Mouse (Mus musculus): ENCODE results near the gene Serpinb9b. TPM values are rescaled to one million over a fixed set of nuclear protein-coding genes. Genes with fewer than 3 reads are reported as not detected.
A peak's percentile ranks its signal among the peaks of the same experiment; 100 is the strongest.
"Not testable (repeated sequence)": the region's sequence is repeated elsewhere in the genome, so short reads cannot be mapped to it uniquely, and the experiment has no call there.

Gene Serpinb9b
- polyA plus RNA-seq, 1 experiment = 0.06 TPM

DNA sequence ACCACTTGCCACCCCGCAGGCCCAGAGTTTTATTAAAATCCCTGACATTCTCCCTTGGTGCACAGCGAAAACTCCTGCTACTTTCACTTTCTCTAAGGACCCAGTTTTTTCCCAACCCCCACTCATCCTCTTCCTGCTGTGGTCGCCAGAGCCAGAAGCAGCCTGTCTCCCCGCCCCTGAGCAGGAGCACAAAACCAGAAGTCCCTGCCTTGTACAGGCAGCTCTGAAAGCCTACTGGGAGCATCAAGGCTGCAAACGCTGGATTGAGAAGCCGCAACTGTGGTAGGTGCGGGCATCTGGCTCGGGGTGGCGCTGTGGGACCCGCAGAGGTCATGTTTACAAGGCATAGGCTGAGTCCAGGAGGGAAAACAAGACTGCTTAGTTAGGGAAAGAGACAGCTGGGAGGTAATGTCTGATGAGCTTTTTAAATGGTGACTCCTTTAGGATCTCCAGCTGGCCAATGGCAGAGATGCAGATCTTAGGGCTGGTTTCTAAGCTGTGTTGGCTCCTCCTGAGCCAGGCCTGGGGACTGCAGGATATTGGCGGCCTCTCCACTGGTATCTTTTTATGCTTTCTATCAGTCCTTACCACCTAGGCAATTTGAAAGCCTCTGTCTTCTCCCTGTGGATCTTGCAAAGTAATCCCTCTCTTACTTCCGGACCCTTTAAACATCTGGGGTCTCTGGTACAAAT is 22.7 kb upstream of the Serpinb9b start:
- peak overlapping the region; percentile 82 for H3K27ac ChIP-seq (ENCODE audit: insufficient read depth, low read length)
- TF ChIP-seq POLR2A (IDR thresholded peaks at IDR 0.05; ENCODE audit: extremely low read depth, insufficient read depth, low read length) (no peak), CTCF (IDR thresholded peaks at IDR 0.05; ENCODE audit: extremely low read depth, insufficient read depth, low read length) (peak; percentile 48)
- H3K4me1 ChIP-seq (ENCODE audit: control insufficient read depth, insufficient read depth, low read length) = no peaks in the 10 kb centered on the region; the same call in 1 of the 2 replicates
- peak overlapping the region; percentile 40 for H3K4me3 ChIP-seq (ENCODE audit: insufficient read depth, low read length)

DNA sequence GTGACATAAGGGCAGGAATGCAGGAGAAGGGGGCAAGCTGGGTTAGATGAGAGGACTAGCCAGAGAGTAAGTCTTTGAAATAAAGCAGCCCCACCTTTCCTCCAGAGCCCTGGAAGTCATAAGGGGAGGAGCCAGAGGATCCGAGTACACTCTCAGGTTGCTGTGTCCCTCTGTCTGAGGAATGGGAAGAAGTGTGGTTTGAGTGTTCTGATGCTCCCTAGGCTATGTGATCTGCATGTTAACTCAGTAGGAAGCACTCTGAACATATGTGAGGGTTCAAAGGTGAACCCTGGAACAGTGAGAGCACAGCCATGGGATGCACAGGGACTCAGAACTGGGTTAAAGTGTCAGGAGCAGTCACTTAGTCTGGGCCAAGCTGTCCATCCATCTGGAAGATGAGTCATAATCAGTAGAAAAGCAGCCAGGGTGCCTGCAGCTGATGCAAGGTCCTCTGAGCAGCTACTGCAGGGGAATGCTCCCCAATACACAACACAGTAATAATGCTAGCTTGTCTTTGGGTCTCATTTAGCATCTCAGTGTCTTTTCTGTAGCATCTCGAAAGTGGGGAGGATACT is 21.6 kb upstream of the Serpinb9b start:
- TF ChIP-seq POLR2A (IDR thresholded peaks at IDR 0.05; ENCODE audit: extremely low read depth, insufficient read depth, low read length) = no peak
- TF ChIP-seq CTCF (IDR thresholded peaks at IDR 0.05; ENCODE audit: extremely low read depth, insufficient read depth, low read length) = no peak
- H3K4me3 ChIP-seq (ENCODE audit: insufficient read depth, low read length) = no peak overlapping the region
- no peak overlapping the region for H3K27ac ChIP-seq (ENCODE audit: insufficient read depth, low read length)
- no peaks in the 10 kb centered on the region; the same call in 1 of the 2 replicates for H3K4me1 ChIP-seq (ENCODE audit: control insufficient read depth, insufficient read depth, low read length)

DNA sequence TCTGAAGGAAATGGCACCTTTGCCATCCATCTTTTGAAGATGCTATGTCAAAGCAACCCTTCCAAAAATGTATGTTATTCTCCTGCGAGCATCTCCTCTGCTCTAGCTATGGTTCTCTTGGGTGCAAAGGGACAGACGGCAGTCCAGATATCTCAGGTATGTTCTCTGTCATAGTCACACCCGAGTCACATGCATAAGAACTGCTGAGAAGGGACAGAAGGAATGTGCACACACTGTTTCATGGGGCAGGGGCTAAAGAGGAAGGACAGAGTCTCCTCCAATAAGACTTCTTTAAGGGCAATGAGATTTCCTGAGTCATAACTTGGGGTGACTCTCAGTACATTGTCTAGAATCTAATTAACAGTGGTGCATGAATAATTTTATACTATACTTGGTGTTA is 20.7 kb upstream of the Serpinb9b start:
- Histone ChIP-seq H3K4me3 (ENCODE audit: insufficient read depth, low read length) (no peak overlapping the region), H3K4me1 (ENCODE audit: control insufficient read depth, insufficient read depth, low read length) (no peaks in the 10 kb centered on the region; the same call in 1 of the 2 replicates), H3K27ac (ENCODE audit: insufficient read depth, low read length) (no peak overlapping the region)
- TF ChIP-seq CTCF (IDR thresholded peaks at IDR 0.05; ENCODE audit: extremely low read depth, insufficient read depth, low read length) = no peak
- no peak for TF ChIP-seq POLR2A (IDR thresholded peaks at IDR 0.05; ENCODE audit: extremely low read depth, insufficient read depth, low read length)

DNA sequence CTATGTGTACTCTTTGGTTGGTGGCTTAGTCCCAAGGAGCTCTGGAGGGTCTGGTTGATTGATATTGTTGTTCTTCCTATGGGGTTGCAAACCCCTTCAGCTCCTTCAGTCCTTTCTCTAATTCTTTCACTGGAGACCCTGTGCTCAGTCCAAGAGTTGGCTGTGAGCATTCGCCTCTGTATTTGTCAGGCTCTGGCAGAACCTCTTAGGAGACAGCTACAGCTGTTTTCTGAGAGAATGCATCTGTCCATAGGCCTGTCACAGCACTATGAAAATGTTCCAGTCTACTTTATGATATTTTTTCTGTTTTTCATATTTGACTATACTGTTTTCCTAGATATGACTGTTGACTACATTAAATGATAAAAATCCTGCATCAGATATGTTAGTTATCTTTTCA is 14.8 kb upstream of the Serpinb9b start:
- no peak for TF ChIP-seq CTCF (IDR thresholded peaks at IDR 0.05; ENCODE audit: extremely low read depth, insufficient read depth, low read length)
- no peak for TF ChIP-seq POLR2A (IDR thresholded peaks at IDR 0.05; ENCODE audit: extremely low read depth, insufficient read depth, low read length)
- H3K27ac ChIP-seq (ENCODE audit: insufficient read depth, low read length) = no peak overlapping the region
- H3K4me1 ChIP-seq (ENCODE audit: control insufficient read depth, insufficient read depth, low read length) = no peaks in the 10 kb centered on the region
- no peak overlapping the region for H3K4me3 ChIP-seq (ENCODE audit: insufficient read depth, low read length)

DNA sequence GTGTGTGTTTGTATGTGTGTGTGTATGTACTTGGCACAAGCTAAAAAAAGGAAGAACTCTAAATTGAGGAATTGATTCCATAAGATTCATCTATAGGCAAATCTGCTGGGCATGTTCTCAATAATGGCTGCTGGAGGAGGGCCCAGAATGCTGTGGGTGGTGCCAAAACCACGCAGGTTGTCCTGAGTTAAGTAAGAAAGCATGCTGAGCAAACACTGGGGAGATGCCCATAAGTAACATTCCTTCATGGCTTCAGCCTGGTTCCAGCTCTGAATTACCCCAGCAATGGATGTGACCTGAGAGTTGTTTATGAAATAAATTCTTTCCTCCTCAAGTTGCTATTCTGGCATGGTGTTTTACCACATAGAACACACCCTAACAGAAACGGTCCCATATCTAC is 13.9 kb upstream of the Serpinb9b start:
- Histone ChIP-seq H3K4me3 (ENCODE audit: insufficient read depth, low read length) (no peak overlapping the region), H3K27ac (ENCODE audit: insufficient read depth, low read length) (no peak overlapping the region), H3K4me1 (ENCODE audit: control insufficient read depth, insufficient read depth, low read length) (no peaks in the 10 kb centered on the region)
- TF ChIP-seq POLR2A (IDR thresholded peaks at IDR 0.05; ENCODE audit: extremely low read depth, insufficient read depth, low read length) (no peak), CTCF (IDR thresholded peaks at IDR 0.05; ENCODE audit: extremely low read depth, insufficient read depth, low read length) (no peak)

DNA sequence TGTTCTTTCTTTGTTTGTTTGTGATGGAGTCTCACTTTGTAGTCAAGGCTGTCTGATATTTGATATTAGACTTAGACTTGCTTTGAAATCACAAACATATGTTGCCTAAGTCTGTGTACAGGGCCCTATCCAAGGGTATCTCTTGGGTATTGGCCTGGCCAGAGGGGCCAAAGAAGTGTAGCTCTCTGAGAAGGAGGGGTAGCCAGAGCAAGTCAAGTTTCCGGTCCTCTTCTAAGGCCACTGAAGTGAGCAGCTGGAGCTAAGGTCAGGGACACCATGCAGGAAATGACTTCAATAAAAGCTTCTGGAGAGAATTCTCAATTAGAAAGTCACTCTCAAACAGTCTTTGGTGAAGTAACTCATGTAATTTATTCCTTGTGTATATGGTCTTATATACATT is 4.8 kb upstream of the Serpinb9b start:
- Histone ChIP-seq H3K4me1 (ENCODE audit: control insufficient read depth, insufficient read depth, low read length) (no peaks in the 10 kb centered on the region), H3K4me3 (ENCODE audit: insufficient read depth, low read length) (no peak overlapping the region), H3K27ac (ENCODE audit: insufficient read depth, low read length) (no peak overlapping the region)
- TF ChIP-seq CTCF (IDR thresholded peaks at IDR 0.05; ENCODE audit: extremely low read depth, insufficient read depth, low read length) (no peak), POLR2A (IDR thresholded peaks at IDR 0.05; ENCODE audit: extremely low read depth, insufficient read depth, low read length) (no peak)

DNA sequence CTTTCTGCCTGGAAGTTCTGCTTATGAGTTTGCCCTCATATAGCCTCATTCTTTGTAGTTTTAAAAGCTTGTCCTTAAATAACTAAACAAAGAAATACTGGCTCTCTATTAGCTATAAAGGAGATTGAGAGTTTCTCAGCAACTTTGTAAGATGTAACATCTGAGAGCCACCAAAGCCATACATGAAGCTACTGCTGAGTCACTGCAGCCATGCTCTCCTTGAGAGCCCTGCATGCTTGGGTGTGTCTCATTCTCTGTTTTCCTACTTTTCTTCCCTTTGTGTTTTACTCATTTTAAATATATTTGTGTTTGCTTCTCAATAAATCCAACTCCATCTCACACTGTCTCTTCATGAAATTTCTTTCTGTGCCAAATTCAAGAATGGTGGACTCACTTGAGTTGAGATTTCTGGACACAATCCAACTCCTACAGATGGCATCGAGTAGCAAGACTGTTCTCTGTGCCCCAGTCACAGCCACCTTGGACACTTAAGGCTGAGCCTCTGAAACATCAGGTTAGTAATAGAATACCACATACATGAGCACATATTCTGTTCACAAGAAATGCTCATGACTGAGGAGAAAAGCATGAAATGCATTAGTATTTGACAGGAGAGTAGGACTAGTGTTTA is 674 bp upstream of the Serpinb9b start:
- no peak for TF ChIP-seq POLR2A (IDR thresholded peaks at IDR 0.05; ENCODE audit: extremely low read depth, insufficient read depth, low read length)
- no peak for TF ChIP-seq CTCF (IDR thresholded peaks at IDR 0.05; ENCODE audit: extremely low read depth, insufficient read depth, low read length)
- H3K4me3 ChIP-seq (ENCODE audit: insufficient read depth, low read length) = no peak overlapping the region
- H3K4me1 ChIP-seq (ENCODE audit: control insufficient read depth, insufficient read depth, low read length) = no peaks in the 10 kb centered on the region
- H3K27ac ChIP-seq (ENCODE audit: insufficient read depth, low read length) = no peak overlapping the region

DNA sequence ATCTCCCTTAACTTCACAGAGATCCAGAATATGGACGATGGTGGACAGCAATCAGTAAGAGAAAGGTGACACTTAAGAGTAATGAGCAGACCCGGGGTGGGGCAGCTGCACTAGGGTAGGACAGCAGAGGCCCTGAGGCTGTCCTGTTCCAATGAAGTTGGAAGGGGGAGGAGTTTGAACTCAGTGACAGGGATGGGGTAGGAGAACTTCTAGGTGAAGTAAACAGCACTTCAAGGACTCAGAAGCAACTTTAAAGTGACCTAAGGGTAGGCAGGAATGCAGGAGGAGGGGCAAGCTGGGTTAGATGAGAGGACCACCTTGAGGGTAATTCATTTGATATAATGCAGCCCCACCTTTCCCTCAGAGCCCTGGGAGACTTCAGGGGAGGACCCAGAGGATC is 930 bp downstream of the Serpinb9b start:
- Histone ChIP-seq H3K4me3 (ENCODE audit: insufficient read depth, low read length) (no peak overlapping the region), H3K4me1 (ENCODE audit: control insufficient read depth, insufficient read depth, low read length) (no peaks in the 10 kb centered on the region), H3K27ac (ENCODE audit: insufficient read depth, low read length) (no peak overlapping the region)
- TF ChIP-seq POLR2A (IDR thresholded peaks at IDR 0.05; ENCODE audit: extremely low read depth, insufficient read depth, low read length) = no peak
- TF ChIP-seq CTCF (IDR thresholded peaks at IDR 0.05; ENCODE audit: extremely low read depth, insufficient read depth, low read length) = no peak

DNA sequence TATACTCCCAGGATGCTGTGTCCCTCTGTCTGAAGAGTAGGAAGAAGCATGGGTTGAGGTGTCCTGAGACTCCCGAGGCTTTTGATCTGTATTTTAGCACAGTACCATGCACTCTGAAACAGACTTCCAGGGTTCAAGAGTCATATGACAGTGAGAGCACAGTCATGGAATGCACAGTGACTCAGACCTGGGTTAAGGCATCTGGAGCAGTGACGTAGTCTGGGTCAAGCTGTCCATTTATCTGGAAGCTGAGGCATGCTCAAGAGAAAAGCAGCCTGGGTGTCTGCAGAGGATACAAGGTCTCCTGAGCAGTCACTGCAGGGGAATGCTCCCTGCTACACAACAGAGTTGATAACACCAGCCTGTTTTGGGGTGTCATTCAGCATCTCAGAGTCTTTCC is 1.3 kb downstream of the Serpinb9b start:
- H3K4me3 ChIP-seq (ENCODE audit: insufficient read depth, low read length) = no peak overlapping the region
- no peak overlapping the region for H3K27ac ChIP-seq (ENCODE audit: insufficient read depth, low read length)
- no peaks in the 10 kb centered on the region for H3K4me1 ChIP-seq (ENCODE audit: control insufficient read depth, insufficient read depth, low read length)
- TF ChIP-seq POLR2A (IDR thresholded peaks at IDR 0.05; ENCODE audit: extremely low read depth, insufficient read depth, low read length) = no peak
- TF ChIP-seq CTCF (IDR thresholded peaks at IDR 0.05; ENCODE audit: extremely low read depth, insufficient read depth, low read length) = no peak

DNA sequence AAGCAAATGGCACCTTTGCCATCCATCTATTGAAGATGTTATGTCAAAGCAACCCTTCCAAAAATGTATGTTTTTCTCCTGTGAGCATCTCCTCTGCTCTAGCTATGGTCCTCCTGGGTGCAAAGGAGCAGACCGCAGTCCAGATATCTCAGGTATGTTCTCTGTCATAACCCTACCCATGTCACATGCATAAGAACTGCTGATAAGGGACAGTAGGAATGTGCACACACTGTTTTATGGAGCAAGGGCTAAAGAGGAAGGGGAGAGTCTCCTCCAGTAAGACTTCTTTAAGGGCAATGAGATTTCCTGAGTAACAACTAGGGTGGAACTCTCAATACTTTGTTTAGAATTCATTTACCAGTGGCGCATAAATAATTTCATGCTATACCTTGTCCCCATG is 2.3 kb downstream of the Serpinb9b start:
- H3K4me1 ChIP-seq (ENCODE audit: control insufficient read depth, insufficient read depth, low read length); H3K27ac ChIP-seq (ENCODE audit: insufficient read depth, low read length); H3K4me3 ChIP-seq (ENCODE audit: insufficient read depth, low read length): not testable (repeated sequence)

Measured in cortical plate, adult 2 months (tissue).